Mouse (Mus musculus) stomach, postnatal 0 days (tissue): ENCODE data around the gene Gm49325.

Experiments
- CTCF ChIP-seq: IDR thresholded peaks from 2 replicates; pipeline ENCODE4 v1.5.1; 2016; ENCODE audit warnings: antibody characterized with exemption, low read depth, mild to moderate bottlenecking, moderate library complexity
- EP300 ChIP-seq: optimal IDR thresholded peaks from 2 replicates; pipeline ENCODE3; 2016; ENCODE audit warnings: antibody characterized with exemption

DNA sequence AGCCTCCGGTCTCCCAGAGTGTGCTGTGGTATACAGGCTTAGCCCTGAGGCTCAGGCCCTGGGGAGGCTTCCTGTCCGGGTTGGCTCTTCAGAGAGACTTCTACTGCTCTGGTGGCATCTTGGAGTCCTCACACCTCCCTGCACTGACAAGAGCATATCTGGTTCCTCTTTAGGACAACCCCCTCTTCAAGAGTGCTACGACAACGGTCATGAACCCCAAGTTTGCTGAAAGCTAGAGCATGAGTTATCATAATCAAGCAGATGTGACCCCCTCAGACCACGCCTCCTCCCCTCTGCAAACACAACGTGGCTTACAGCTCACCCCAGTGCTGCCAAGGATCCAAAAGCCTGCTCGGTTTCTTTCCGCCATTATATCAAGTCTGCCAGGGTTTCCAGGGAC, 41.0 kb upstream of the Gm49325 start:
- TF ChIP-seq CTCF (no peak), EP300 (no peak)
